Mouse (Mus musculus) hindbrain, embryonic 11.5 days (tissue): Measurements from ENCODE around the gene Slc15a5. TPM values are rescaled to one million over a fixed set of nuclear protein-coding genes. Genes with fewer than 3 reads are reported as not detected.

ENCODE experiments used
- ATAC-seq: fragments of 200-750 bp; cut with Nextera tagmentation; 2 replicates; pipeline ENCODE4 v1.8.0; 2017; ENCODE audit warnings: mild to moderate bottlenecking, moderate TSS enrichment, moderate library complexity; ENCODE audit not compliant: low FRiP score
- DNase-seq: peaks from one replicate; pipeline ENCODE4 v3.0.0-alpha.2; 2015; ENCODE audit warnings: low spot score
- H3K27ac ChIP-seq: fragments of 300-500 bp; sonication (generic); 2 replicates; pipeline ENCODE4 v1.5.1; 2014; ENCODE audit warnings: mild to moderate bottlenecking, low read depth, low read length
- H3K27me3 ChIP-seq: fragments of 300-500 bp; sonication (generic); 2 replicates; pipeline ENCODE4 v1.6.1; 2014; ENCODE audit warnings: mild to moderate bottlenecking, low read length, moderate library complexity, mixed read lengths; ENCODE audit not compliant: control insufficient read depth, insufficient read depth
- H3K36me3 ChIP-seq: fragments of 300-500 bp; sonication (generic); 2 replicates; pipeline ENCODE4 v1.6.1; 2014; ENCODE audit warnings: mild to moderate bottlenecking, low read length, moderate library complexity, mixed read lengths; ENCODE audit not compliant: control insufficient read depth, insufficient read depth
- H3K4me1 ChIP-seq: fragments of 300-500 bp; sonication (generic); replicated peaks from 2 replicates; pipeline ENCODE4 v1.6.1; 2014; ENCODE audit warnings: low read length, mixed read lengths; ENCODE audit not compliant: control insufficient read depth, insufficient read depth
- H3K4me2 ChIP-seq: fragments of 300-500 bp; sonication (generic); replicated peaks from 2 replicates; pipeline ENCODE4 v1.6.1; 2014; ENCODE audit warnings: mild to moderate bottlenecking, low read depth, low read length
- H3K4me3 ChIP-seq: fragments of 300-500 bp; sonication (generic); 2 replicates; pipeline ENCODE4 v1.5.1; 2014; ENCODE audit warnings: low read depth, low read length
- H3K9ac ChIP-seq: fragments of 300-500 bp; sonication (generic); 2 replicates; pipeline ENCODE4 v1.6.1; 2014; ENCODE audit warnings: low read depth, low read length
- H3K9me3 ChIP-seq: fragments of 300-500 bp; sonication (generic); 2 replicates; pipeline ENCODE4 v1.6.1; 2016; ENCODE audit warnings: low read length; ENCODE audit not compliant: control insufficient read depth
- WGBS: fragments of 180-500 bp; shearing (Covaris S2); extraction: QIAGEN DNeasy Blood & Tissue Kit; methylation state at CpG from one replicate; pipeline ENCODE4 v1.1.7; 2014; 5-methylcytosine and 5-hydroxymethylcytosine counted together
- polyA plus RNA-seq: library from polyadenylated mRNA; unstranded; fragments of >200 nt; fragmentation: Nextera tagmentation; extraction: Ambion mirVana; gene quantifications from 2 replicates; pipeline ENCODE4 v1.2.1, GENCODE M21; 2014

Slc15a5 gene
- polyA plus RNA-seq, 1 experiment from 2014 or later = not detected

- Histone ChIP-seq H3K4me3 (no peak overlapping the region), H3K9ac (no peak overlapping the region), H3K4me2 (no peak overlapping the region), H3K27me3 (no peaks in the 10 kb centered on the region), H3K9me3 (no peaks in the 10 kb centered on the region), H3K4me1 (no peaks in the 10 kb centered on the region), H3K36me3 (no peaks in the 10 kb centered on the region), H3K27ac (no peak overlapping the region)
- WGBS = 79% methylated on average over 8 of the region's 8 CpGs
- DNase-seq (no peak), ATAC-seq (no peak)
Observed at GRCm38 (mm10) chr6:137935341-137935740, 144.4 kb downstream of the Slc15a5 start.

DNA sequence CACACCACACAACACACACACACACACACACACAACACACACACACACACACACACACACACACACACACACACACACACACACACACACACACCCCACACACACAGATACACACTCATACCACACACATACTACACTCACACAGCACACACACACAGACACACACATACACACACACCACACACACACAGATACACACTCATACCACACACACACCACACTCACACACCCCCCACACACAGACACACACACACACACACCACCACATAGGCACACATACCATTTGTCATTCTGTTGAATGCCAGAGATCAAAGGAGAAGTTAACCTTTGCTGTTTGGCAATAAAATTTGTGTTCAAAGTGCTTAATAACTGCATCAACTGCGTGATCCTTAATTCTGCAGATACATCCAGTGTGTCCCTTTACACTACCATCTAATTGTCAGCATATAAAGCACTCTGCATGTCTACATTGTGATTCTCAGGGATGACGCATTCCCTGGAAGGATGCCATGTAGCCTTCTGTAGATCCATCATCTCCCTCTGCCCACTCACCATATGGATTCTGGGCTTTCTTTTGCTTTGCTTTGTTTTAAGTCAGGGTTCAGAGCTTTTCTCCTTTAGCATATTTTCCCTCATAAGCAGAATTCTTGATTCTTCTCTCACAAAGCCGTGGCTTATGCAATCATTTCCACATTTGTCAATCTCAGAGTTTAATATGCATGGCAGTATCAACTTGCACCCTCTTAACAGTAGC is 145.0 kb downstream of the Slc15a5 start:
- no peak overlapping the region for H3K9ac ChIP-seq
- H3K36me3 ChIP-seq = no peaks in the 10 kb centered on the region
- H3K27ac ChIP-seq = no peak overlapping the region
- no peak for ATAC-seq
- DNase-seq = no peak
- H3K27me3 ChIP-seq = no peaks in the 10 kb centered on the region
- no peaks in the 10 kb centered on the region for H3K9me3 ChIP-seq
- no peak overlapping the region for H3K4me3 ChIP-seq
- H3K4me2 ChIP-seq = no peak overlapping the region
- H3K4me1 ChIP-seq = no peaks in the 10 kb centered on the region
- 82% methylated on average over 3 of the region's 3 CpGs for WGBS

Other genes with a start within 250 kb of the Slc15a5 start
- gene Mgst1, start 60.4 kb upstream of the Slc15a5 start, polyA plus RNA-seq = 57.2 and 64.2 TPM in 2 replicates